Mouse (Mus musculus) 3134 (cell line): ENCODE results near the gene Efcab5.
"Not testable (repeated sequence)": the region's sequence is repeated elsewhere in the genome, so short reads cannot be mapped to it uniquely, and the experiment has no call there.

Experiments
- DNase-seq: peaks from one replicate; pipeline ENCODE4 v3.0.0-alpha.2; 2011; ENCODE audit warnings: low spot score; ENCODE audit not compliant: insufficient read length; ENCODE audit errors: extremely low read depth

Gene Efcab5

DNA sequence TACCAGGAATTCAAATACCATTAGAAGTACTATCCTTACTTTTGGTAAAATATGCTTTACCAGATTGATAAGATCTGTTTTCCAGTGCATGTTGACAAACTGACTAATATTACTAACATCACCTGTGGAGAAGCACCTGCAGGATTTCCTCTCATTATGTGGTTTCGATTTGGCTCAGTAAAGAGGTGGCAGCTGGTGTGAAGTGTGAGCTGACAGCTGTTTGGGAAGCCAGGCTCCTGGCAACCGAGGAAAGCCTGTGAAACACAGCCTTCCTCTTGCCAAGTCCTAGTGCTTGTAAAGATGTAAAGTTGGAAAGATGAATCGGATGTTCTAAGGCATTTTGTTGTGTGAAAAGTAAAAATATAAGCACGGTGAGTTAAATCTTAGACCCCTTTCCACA is 7.9 kb downstream of the Efcab5 start:
- DNase-seq, result no peak

GRCm38 (mm10) chr11:77179771-77180170 is 9.0 kb downstream of the Efcab5 start:
- DNase-seq, result no peak

GRCm38 (mm10) chr11:77174531-77174930 is 14.2 kb downstream of the Efcab5 start:
- DNase-seq, result no peak

- no peak for DNase-seq
Observed at GRCm38 (mm10) chr11:77173731-77174130, 15.0 kb downstream of the Efcab5 start.

DNA sequence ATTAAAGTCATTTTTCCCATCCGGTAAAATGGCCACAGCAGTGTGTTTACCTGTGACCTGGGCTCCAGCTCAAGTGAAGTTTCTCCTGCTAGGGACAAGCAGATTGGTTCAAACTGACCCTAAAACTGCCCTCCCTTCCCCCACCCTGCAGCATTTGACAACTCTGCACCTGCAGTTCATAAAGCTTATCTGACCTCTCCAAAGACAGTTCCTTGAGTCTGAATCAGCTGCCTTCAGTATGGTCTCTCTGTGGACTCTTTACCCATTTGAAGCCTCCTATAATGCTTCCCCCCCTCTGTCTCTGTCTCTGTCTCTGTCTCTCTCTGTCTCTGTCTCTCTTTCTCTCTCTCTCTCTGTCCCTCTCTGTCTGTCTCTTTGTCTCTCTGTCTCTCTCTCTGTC is 28.0 kb downstream of the Efcab5 start:
- DNase-seq, result no peak

GRCm38 (mm10) chr11:77160341-77160740 is 28.4 kb downstream of the Efcab5 start:
- peak; percentile 43 for DNase-seq

DNA sequence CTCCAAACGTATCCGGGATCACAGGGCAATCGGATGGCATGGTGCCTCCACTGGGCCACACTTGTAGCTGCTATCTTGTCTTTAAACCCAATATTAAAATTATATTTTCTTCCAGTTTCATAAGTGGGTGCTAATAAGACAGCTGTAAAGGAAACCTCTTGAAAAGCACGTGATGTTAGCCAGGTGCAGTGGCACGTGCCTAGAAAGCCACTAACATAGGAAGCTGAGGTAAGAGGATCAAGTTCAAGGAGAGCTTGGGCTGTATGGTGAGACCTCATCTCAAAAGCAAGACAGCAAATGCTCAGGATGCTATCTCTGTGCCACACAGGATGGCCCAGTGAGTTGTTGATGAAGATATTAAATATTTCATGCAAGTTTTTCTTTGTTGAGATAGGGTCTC is 34.6 kb downstream of the Efcab5 start:
- no peak for DNase-seq

GRCm38 (mm10) chr11:77150806-77151205 is 38.0 kb downstream of the Efcab5 start:
- no peak for DNase-seq

DNA sequence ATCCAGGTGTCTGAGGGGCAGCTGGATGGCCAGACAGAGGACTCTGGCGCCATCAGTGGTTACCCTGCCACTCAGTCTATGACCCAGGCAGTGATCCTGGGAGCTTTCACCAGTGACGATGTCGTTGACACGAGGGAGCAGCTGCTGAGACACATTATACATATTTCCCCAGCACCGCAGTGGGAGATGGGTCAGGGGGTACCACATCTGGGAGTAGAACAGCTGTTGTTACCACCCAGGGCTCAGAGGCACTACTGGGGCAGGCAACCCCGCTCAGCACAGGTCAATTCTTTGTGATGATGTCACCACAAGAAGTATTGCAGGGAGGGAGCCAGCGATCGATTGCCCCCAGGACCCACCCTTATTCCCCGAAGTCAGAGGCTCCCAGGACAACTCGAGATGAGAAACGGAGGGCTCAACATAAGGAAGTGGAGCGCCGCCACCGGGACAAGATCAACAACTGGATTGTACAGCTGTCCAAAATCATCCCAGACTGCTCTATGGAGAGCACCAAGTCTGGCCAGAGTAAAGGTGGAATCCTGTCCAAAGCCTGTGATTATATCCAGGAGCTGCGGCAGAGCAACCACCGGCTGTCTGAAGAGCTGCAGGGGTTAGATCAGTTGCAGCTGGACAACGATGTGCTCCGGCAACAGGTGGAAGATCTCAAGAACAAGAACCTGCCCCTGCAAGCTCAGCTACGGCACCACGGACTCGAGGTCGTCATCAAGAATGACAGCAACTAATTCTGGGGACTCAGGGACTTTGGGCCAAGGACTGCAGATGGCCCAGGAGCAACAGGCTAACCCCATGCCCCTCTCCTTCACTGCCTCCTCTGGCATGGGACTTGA is 38.8 kb downstream of the Efcab5 start:
- DNase-seq, result not testable (repeated sequence)

- no peak for DNase-seq
Observed at GRCm38 (mm10) chr11:77148774-77149173, 40.0 kb downstream of the Efcab5 start.

DNA sequence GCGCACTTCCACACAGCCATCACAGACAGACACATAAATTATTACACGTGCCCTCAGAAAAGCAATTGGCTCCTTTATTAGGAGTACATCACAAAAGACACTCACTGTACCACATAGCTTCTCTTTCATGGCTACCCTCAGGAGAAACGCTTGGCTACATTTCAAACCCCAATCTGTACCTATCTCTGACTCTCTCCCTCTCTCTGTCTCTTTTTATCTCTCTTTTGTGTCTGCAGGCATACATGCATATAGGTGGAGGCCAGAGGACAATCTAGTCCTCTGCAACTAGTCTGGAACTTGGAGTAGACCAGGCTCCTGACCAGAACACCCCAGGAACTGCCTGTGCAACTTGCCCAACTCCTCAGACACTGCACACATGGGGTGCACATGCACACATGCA is 41.0 kb downstream of the Efcab5 start:
- DNase-seq, result no peak

DNA sequence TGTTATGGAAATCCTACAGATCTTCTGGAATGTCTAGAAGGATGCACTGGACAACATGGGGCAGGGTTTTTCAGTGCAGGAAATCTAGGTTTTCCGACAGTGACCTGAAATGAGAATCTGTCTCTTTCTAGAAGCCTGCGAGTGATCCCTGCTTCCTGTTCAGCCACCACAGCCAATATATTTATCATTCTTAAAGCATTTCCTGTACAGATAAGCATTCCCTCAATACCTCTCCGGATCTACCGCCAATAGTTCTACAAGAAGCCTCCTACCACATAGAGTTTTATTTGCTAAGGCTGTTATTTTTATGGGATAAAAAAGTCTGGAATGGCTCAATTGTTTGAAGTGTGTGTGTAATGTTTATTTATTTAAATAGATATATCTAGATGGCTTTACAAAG is 43.3 kb downstream of the Efcab5 start:
- DNase-seq, result no peak

DNA sequence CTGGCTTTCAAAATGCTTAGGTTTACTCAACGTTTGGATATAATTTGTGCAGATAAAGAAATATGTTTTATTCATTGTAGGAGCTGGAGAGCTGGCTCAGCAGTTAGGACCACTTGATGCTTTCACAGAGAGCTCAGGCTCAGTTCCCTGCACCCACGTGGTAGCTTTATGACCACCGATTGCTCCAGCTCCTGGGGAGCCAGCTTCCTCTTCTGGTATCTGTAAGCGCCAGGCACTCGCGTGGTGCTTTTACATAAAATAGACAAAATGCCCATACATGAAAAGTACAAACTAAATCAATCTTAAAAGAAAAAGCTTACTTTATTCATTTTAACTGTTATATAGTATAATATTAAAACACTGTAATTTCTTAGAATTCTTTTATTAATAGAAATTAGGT is 46.8 kb downstream of the Efcab5 start:
- no peak for DNase-seq

DNA sequence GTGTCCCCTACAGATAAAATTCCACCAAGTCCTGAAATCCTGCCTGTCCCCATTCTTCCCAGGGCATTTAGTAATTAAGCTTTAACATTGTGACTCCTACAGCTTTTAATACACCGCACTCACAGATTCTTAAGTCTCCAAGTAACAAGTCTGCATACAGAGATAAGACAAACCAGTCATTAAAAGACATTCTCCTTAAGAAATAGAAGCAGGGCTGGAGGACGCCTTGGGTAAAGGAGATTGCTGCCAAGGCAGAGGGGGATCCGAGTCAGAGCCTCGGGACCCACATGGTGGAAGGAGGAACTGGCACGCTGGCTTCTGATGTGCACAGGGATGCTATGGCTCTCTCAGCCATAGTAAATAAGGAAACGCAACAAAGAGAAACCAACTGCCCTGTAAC is 48.8 kb downstream of the Efcab5 start:
- no peak for DNase-seq

- no peak for DNase-seq
Observed at GRCm38 (mm10) chr11:77133450-77133849, 55.3 kb downstream of the Efcab5 start.

DNA sequence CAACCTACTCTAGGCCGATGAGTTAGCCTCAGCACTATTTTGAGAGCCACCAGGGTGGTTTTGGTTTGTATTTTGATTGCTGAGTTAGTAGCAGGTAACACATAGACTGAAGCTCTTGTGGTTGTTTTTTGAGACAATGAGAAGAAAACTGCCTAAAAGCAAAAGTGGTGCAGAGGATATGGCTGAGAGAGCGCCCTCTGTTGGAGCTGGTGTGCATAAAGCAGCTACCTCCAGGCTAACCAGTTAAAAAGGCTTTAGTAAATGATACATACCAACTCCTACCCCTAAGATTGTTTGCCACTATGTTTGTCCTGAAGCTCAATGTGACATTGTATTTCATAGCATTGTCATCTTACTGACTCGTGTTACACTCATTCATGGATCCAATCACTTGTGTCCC is 56.2 kb downstream of the Efcab5 start:
- no peak for DNase-seq

DNA sequence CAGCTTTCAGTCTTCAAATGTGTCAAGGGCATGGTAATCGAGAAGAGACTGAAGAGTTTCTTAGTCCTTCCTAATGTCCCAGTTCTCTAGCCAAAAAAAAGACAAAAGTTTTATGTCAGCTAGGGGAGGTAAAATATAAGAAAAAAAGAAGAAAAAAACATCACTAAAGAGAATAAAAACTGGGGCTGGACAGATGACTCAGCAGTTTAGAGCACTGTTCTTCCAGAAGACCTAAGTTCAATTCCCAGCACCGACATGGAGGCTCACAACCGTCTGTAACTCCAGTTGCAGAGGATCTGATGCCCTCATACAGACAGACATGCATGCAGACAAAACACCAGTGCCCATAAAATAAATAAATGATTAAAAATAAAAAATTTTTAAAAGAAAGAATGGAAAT is 60.2 kb downstream of the Efcab5 start:
- no peak for DNase-seq

DNA sequence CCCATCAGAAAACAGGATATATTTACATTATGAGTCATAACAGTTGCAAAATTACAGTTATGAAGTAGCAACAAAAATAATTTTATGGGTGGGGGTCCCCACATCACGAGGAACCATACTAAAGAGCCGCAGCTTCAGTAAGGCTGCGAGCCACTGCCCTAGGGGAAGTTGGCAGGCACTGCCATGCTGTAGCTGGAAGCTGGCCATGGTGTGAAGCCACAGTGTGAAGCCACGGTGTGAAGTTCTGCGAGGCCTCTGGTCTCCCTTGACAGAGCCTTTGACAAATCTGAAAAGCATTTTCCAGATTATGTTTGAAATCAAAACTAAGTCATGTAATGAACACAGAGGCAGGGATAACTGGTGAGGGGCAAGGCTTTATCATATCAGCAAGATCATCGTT is 77.6 kb downstream of the Efcab5 start:
- no peak for DNase-seq

- DNase-seq, result no peak
Observed at GRCm38 (mm10) chr11:77108442-77108841, 80.3 kb downstream of the Efcab5 start.

- DNase-seq, result not testable (repeated sequence)
Observed at GRCm38 (mm10) chr11:77107872-77108271, 80.9 kb downstream of the Efcab5 start.

GRCm38 (mm10) chr11:77106961-77107360 is 81.8 kb downstream of the Efcab5 start:
- no peak for DNase-seq

- DNase-seq, result no peak
Observed at GRCm38 (mm10) chr11:77100137-77100937, 88.4 kb downstream of the Efcab5 start.
